Mouse (Mus musculus): ENCODE results near the gene Epas1.

Epas1 gene

DNA sequence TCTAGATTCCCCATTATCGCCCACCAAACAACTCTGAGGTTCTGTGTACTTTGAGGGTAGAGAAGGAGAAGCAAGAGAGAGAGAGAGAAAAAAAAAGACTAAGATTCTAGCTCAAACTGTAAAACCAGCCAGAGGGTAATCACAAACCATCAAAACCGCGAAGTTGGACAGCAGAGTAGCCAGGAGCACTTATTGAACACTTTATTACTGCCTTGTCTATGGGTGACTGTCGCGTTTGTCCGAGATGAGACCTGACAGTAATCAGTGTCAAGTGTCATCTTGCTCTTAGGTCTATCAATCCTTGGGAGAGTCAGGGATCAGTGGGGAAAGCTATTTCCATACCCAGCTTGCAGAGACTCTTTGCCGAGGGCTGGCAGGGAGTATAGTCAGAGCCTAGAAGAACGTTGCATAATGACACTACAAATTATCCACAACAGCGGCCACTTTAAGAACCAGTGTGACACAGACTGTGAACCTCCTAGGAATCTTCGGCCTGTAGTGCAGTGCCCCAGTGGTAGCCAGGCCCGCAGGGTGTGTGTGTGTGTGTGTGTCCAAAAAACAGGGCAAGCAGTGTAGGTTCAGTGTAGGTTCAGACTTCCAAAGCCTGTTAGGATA, 2.2 kb downstream of the Epas1 start:
- DNase-seq (ENCODE audit: low spot score in 2 of 2): peak in 1 of 2 experiments; percentile 46

DNA sequence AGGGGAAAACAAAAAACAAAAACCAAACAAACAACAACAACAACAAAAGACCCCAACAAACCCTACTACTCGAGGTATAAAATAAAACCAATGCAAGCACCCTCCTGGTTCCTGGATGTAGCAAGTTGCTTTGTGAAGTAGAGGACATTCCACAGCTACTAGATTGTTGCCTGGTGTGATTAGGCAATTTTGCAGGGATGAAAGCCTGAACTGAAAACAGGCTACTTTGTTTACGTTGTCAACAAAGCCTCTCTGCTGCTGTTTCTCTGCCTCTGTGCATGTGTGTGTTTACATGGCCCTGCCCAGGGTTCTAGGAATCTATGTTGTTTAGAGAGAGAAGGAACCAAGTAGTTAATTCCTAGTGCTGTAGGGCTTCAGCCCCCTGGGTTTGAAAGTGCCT, 4.1 kb downstream of the Epas1 start:
- DNase-seq (ENCODE audit: low spot score in 2 of 2): no peak

DNA sequence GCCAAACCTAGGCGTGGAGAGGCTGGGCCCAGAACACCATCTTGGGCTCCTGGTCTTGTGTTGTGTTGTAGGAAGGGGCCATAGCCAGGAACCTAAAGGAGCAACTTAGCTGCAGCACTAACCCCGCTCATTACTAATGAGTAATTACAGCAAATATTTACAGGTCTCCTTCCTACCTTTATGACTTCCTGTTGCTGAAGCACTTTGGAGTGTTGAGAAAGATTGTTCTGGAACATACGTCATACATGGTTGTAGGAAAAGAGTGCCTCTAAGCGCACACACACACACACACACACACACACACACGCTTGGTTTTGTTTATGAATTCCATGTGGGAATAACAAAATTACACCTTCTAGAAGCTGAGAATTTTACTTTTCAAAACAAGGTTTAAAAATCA, 8.4 kb downstream of the Epas1 start:
- DNase-seq (ENCODE audit: low spot score in 2 of 2): no peak

DNA sequence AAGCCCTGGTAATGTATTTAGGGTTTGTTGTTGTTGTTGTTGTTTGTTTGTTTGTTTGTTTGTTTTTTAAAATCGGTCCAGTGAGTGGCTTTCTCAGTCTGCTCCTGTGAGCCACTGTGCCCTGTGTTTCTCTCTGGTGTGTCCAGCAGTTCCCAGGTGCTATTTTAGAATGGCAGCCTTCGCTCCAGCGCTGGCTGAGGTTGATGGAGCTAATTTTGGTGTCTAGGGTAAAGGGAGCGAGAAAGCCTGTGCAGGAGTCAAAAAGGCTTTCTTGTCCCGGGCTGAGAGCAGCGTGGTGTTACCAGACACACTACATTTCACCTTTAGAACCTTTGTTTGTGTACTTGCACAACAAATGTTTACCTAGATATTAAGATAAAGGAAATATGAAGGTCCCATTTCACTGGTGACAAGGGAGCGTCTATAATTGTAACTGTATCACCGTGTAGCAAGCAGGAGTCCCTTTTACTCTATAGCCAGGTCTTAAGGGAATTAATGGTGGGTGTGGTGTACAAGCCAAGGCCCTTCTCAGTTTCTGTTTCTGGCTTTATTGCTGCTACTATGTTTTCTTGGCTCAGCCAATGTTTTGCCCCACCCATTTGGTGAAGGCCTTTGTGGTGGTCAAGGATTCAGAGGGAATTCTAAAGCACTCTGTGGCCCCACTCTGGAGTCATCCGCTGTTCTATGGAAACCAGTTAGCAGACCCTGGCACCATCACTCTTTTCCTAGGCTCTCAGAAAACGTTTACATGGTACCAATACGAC, 9.2 kb downstream of the Epas1 start:
- DNase-seq (ENCODE audit: low spot score in 2 of 2): peak in 1 of 2 experiments; percentile 67

DNA sequence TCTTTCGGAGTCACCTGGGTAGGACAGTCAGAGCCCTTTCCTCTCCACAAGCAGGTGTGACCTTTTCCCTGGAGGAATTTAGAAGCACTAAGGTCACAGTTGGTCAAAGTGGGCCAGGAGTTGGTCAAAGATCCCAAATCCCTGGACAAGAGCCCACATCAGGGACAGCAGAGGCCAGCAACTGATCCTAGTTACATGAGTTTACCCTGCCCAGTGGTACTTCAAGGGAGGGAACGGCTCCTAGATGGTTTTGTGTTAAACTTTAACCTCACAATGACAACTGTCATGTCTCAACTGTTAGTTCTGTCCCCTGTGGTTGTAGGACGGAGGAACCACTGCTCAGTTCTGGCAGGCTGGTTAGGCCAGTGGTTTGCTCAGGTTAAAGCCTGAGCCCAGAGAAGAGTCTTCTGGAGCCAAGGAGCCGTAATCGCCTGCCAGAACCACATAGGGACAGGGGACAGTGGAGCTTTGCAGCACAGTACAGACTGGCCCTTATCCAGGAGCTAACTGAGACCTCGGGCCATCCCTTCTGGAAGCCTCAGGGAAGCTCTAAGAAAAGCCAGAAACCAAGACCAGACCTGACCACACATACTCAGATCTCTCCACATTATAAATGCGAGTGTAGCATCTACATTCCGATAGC, 12.4 kb downstream of the Epas1 start:
- DNase-seq (ENCODE audit: low spot score in 2 of 2): no peak

DNA sequence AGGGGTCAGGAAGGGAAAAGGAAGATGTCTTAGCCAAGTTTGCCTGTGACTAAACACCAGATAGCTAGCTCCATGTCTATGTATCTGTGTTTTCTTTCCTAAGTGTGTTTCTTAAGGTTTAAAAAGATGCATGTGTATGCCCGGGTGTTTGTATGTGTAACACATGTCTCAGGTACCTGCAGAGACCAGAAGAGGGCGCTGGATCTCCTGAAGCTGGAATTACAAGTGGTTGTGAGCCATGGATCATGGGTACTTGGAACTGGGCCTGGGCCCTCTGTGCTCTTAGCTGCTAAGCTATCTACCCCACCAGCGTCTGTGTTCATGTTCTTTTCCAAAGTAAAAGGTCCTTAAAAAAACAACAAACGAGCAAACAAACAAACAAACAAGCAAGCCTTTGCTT, 12.9 kb downstream of the Epas1 start:
- DNase-seq (ENCODE audit: low spot score in 2 of 2): no peak

DNA sequence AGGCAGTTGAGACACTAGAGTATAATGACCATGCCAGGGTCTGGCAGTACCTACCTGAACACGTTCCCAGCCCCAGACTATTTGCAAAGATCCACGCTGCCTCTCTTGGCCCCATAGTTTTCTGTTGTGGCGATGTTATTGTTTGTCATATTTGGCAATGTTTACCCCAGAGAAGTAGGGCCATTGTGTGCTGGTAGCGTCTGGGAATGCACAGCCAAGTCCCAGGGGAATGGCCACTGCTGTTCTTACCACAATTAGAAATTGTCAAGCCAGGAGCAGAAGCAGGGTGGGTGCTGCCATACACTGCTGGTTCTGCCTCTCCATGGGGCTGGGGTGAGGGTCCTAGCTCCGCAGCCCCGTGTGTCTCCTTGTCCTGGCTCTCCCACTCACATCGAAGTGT, 15.1 kb downstream of the Epas1 start:
- DNase-seq (ENCODE audit: low spot score in 2 of 2): peak in 1 of 2 experiments; percentile 73

DNA sequence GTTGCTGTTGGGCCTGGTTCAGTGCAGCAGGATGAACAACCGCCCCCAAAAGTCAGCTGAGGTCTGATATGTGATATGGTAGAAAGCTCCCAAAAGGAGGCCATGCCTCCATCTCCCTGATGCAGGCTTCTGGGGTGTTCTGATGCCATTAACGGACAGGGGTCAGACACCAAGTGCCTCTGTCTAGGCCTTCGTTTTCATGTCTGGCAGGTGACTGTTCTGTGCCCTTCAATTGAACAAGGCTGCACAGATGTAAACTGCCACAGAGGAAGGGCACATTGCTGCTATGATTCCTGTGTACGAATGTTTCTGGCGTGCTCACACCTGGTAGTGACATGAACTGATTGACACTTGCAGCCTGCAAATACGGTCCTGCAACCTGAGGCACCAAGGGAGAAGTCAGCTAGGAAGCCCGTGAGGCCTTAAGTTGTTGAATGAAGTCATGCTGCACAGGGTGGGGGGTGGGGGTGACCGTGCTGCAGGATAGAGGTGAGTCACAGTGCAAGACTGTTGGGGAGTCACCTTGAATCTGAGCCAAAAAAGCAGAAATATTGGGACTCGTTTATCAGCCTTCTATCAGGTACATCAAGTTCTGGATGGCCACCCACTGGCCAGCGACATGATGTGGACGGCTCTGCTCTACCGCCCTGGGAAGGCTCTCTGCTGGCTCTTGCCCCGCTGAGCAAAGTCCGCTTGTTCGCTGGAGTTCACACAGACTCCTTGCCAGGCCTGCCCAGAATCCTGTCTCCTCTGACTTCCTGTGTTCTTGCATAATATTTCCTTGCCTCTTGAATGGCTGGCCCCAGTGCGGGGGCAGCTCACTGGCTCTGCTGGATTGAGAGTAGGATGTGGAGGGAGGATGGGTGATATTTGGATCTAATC, 16.1 kb downstream of the Epas1 start:
- DNase-seq (ENCODE audit: low spot score in 2 of 2): peak; percentile 91 to 96

DNA sequence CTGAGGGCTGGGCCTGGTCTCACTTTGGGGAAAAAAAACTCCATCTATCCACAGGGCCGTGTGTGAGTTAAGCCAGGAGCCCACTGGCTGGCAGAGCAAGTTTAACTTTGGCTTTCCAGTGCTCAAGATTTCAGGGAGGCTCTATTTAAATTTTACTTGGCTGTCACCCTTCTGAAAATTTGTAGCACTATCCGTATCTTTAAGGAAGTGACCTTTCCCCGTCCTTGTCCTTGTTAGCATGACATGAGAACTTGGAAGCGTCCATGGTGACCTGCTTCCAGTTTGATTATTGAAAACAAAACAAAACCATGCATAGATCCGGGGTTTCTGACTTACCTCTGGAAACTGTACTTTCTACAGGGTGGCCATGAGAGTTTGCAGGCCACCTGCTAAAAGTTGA, 17.3 kb downstream of the Epas1 start:
- DNase-seq (ENCODE audit: low spot score in 2 of 2): no peak

DNA sequence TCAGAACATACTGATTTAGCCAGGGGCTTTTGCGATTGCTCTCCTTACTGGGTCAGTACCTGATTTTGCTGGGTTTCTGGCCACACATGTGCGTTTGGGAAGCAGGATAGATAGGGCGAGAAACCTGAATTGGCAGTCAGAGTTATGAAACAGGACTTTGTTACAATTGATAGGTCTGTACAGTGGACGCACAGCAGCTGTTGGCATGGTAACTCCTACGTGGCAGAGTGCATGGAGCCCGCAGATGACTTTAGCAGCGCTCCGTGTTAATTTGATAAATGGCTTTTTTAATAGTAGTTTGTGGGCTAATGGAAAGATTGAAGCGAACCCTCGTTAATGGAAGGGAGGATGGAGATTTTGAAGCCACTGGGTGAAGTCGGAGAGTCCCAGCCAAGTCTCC, 18.5 kb downstream of the Epas1 start:
- no peak for DNase-seq (ENCODE audit: low spot score in 2 of 2)

DNA sequence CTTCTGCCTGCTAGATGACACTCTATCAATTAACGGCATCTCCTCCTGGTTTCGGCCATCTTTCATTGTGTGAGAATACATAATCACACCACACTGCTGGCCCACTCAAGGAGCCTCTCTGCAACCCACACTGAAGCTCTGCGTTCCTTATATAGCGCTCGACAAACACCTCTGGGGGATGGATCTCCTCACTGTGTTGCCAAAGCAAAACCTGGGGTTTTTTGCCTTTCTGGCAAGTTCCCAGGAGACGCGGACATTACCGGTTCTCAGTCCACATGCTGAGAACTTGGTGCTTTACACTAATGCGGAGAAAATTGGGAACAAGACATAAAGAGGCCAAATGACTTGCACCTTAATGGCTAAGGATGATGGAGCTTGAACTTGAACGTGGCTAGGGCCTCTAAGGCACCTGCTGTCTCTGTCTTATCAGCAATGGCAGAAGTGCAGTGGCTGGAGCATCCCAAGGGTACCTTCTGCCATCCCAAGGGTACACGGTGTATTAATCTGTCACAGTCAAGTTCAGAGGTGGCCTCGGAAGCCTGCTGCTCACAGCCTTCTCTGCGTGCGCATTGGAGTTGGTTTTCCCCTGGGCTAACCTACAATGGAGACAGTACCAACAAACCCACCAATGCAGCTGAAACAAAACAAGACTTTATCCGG, 19.6 kb downstream of the Epas1 start:
- DNase-seq (ENCODE audit: low spot score in 2 of 2): no peak

DNA sequence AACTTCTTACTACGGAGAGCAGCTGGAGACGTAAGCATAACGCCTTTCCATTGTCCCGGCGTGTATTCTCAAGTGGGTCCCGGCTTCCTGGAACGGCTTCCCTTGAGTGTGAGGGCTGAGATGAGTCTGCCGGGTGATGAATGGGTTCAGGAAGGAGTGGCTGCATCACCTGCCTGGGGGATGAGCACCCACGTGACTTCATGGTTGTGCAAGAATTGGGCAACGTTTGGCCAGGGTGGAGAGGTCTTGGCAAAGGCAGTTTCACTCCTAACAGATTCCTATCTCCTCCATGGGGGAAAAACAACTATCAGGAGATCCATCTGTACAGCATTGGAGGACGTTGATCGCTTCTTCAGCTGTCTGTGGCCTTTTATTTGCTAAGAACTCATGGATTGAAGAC, 23.0 kb downstream of the Epas1 start:
- DNase-seq (ENCODE audit: low spot score in 2 of 2): no peak

DNA sequence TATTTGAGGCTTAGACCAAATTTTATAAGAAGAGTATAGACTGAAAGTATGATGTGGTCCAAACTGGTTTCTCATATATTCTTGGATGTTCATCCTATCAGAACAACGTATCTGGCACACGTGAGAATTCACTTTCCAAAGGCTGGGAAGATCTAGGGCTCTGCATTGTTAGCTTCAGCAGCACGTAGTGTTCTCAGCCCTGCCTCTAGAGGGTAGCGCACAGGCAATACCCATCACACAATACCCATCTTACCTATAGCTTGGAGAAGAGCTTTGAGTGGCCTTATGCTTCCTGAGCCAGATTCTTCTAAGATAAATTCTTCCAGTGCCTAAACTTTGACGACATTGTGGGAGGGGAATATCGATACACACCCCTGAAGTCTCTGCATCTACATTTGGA, 24.6 kb downstream of the Epas1 start:
- DNase-seq (ENCODE audit: low spot score in 2 of 2): no peak

DNA sequence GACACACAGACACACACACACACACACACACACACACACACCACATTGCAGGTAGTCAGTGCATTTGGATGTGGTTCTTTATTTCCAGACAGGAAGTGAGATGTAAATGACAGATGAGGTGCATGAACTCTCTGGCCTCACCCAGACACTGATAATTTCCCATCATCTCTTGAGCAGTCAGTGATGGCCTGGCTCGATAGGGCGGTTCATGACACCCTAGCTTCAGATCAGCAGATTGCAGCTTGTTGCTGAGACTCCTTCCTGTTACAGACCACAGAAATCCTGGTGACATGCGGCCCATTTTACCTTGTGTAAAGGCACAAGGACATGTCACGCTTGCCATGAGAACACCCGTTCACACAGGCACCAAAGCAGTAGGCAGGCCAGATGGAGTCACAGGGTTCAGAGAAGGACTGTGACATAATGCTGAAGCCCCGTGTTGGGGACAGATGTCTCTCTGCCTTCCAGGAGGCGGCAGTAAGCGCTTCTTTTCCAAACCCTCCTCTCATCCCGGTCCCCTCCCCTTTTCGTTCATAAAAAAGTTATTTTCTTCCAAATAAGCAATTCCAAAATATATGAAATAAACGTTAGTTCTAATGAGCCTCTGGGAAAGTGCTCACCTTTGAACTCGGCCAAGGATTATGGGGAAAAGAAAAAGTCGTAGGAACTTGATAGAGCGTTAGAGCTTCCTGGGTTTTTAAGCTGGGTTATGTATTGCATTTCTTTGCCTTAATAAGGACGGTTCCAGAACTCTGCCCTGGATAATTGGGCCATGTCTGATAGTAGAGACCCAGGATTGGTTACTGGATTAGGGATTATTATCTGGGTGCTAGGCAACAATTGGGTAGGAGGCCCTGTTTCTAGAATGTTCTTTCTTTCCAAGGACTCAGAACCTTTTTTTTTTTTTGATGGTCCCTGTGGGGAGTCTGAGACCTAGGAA, 26.0 kb downstream of the Epas1 start:
- no peak for DNase-seq (ENCODE audit: low spot score in 2 of 2)

DNA sequence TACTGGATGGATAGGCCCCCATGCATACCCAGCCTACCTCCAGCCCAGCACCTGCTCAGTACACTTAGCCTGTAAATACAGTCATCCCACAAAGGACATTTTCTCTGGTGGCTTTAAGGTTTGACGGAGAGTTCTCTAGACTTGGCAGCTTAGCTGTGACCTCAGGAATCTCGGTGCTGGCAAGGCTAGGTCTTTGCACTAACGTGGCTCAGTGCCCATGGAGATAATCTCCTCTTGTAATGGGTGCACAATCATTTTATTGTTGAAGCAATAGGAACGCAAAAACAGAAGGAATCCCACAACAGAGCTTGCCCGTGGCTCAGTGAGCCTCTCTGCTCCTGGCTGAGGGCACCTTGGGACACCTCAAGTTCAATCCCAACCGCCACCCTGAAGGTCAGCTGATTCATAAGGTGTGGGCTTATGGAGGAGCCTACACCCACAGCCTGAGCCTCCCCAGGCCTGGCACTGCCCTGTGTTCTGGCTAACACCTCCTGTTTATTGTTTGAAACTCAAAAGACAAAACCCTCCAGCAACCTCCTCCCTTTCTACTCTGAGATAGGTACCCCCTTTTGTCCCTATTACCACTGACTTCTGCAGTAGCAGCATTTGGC, 27.3 kb downstream of the Epas1 start:
- no peak for DNase-seq (ENCODE audit: low spot score in 2 of 2)

DNA sequence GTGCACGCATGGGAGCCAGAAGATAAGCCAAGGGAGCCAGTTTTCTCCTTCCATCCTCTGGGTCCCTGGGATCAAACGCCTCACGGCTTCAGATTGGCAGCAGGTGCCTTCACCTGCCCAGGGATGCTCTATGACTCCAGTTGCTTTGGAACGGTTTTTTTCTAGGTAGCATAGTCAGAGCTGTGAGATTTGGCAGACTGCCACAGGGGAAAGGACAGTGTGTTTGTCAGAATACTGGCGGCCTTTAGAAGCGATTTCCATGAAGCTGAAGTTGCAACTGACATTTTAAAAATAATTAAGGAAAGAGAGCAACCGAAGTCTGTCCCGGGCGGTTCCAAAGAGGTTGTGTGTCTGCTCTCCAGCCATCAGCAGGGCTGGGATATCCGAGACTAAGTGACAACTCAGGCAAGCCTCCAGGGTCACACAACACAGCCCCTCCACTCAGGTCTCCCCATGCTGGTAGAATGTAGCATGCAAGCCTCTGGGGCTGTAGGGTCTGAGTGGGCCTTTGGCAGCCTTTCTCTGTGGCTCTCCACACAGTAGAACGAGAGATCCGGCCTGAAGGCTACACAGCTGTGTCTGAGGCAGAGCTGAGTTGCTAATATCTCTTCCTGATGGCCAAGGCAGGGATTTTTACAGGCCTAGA, 28.4 kb downstream of the Epas1 start:
- DNase-seq (ENCODE audit: low spot score in 2 of 2): peak in 1 of 2 experiments; percentile 67

DNA sequence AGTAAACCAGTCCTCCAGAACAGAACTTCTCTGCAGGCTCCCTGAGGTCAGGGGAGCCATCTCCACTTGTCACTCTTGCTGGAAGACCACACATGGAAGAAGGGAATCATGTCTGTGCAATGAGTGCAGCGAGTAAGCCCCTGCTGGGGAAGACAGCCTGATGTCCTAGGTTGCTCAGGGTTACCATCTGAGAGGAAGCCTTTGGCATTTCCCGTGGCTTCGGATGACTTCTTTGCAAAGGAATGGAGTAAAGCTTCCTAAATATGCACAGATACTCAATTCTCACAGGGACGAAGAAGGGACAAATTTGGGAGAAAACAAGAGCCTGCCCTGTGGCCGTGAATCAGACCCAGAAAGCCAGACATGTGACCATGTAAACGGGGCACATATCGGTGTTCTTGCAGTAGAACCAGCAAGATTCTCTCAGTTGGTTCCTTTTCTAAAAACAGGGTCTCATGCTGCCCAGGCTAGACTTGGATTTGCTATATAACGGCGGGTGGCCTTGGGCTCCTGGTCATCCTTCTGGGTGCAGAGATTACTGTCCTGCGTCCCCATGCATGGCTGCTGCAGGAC, 31.0 kb downstream of the Epas1 start:
- DNase-seq (ENCODE audit: low spot score in 2 of 2): no peak

DNA sequence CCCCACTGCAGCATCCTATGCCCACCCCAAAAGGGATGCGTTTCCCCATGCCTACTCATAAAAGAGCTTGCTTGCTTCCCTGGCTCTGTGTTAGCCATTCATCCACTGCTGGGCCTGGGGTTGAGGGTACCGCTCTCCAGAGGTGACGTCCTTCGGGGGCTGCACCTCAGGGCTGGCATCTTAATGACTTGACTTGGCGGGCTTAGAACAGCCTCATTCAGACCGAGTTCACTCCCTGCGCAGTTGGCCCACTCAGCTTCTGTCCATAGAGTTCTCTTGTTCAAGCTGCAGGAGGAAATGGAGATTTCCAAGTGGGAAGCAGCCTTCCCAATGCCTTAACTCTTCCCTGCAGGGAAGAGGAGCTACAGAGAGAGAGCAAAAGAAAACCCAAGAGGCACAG, 32.1 kb downstream of the Epas1 start:
- DNase-seq (ENCODE audit: low spot score in 2 of 2): no peak

DNA sequence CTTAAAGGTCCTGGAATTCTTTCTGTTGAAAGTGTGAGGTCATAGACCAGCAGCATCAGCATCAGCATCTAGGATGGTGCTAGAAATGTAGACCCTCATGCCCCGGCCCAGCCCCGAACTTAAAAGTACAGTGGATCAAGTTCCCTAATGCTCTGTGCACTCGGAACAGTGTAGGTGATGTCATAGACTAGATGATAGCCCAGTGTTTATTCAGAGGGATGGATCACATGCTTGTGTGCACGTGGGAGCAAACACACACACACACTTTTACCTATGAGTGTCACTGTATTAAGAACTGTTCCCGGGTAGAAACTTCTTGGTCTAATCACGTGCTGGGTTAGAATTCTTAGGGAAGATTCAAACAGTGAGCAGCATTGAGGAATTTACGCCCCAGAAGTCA, 33.0 kb downstream of the Epas1 start:
- DNase-seq (ENCODE audit: low spot score in 2 of 2): no peak

All from heart, adult 9 months (tissue).